Mouse (Mus musculus): ENCODE measurements around the gene Adamts7.

DNA sequence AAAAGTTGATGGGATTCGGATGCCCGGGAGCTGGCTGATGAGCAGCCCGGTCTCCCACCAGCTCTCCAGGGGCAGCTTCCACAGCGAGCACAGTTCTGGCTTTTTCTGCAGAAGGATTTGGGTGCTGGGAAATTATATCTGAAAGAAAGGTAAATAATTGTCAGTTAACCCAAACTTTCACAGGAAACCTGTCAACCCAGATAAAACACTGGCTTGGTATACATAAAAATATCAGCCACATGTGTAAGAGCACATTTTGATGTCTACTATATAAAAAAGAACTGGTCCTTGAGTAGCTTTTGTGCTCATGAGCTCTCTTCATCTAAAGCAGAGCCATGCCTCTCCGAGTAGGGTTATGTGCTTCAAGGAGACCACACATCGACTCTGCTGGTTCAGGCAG, 78.2 kb downstream of the Adamts7 start:
- TF ChIP-seq CTCF (IDR thresholded peaks at IDR 0.05; ENCODE audit: low read depth) = no peak
- no peak for TF ChIP-seq EP300 (IDR thresholded peaks at IDR 0.05; ENCODE audit: low read depth)
